Mouse (Mus musculus): ENCODE measurements at regions not wholly inside any gene's neighbourhood (a gene's known extent, or its start where the extent isn't known, plus 50 kb on each side); places are given as distances from the start of the nearest gene placed in this dataset.
A peak's percentile ranks its signal among the peaks of the same experiment; 100 is the strongest.

GRCm38 (mm10) chr14:112895561-112895960, 418.8 kb upstream of the Tpm3-rs7 start:
- no peaks in the 10 kb centered on the region for H3K36me3 ChIP-seq (ENCODE audit: control insufficient read depth, insufficient read depth)
- no peak overlapping the region for H3K9ac ChIP-seq (ENCODE audit: low read depth, low read length)
- no peaks in the 10 kb centered on the region for H3K9me3 ChIP-seq (ENCODE audit: control insufficient read depth)
- no peaks in the 10 kb centered on the region for H3K27me3 ChIP-seq (replicated peaks; ENCODE audit: control insufficient read depth, insufficient read depth, low read length)
- no peak overlapping the region for H3K4me3 ChIP-seq (ENCODE audit: low read depth, low read length)
- H3K27ac ChIP-seq (ENCODE audit: low read depth, low read length): no peak overlapping the region
- peak; percentile 55 for TF ChIP-seq CTCF (IDR thresholded peaks at IDR 0.05; ENCODE audit: low read depth)
- no peaks in the 10 kb centered on the region for H3K4me1 ChIP-seq (replicated peaks; ENCODE audit: control insufficient read depth, insufficient read depth, low read length)
- WGBS: 34% methylated on average over 2 of the region's 2 CpGs
- ATAC-seq: no peak
- H3K4me2 ChIP-seq (replicated peaks; ENCODE audit: low read depth): no peak overlapping the region

- Histone ChIP-seq H3K4me1 (replicated peaks; ENCODE audit: control insufficient read depth, insufficient read depth, low read length) (no peaks in the 10 kb centered on the region), H3K4me2 (replicated peaks; ENCODE audit: low read depth) (no peak overlapping the region), H3K27ac (ENCODE audit: low read depth, low read length) (no peak overlapping the region), H3K9me3 (ENCODE audit: control insufficient read depth) (no peaks in the 10 kb centered on the region), H3K27me3 (replicated peaks; ENCODE audit: control insufficient read depth, insufficient read depth, low read length) (no peaks in the 10 kb centered on the region), H3K4me3 (ENCODE audit: low read depth, low read length) (no peak overlapping the region), H3K36me3 (ENCODE audit: control insufficient read depth, insufficient read depth) (no peaks in the 10 kb centered on the region), H3K9ac (ENCODE audit: low read depth, low read length) (no peak overlapping the region)
- WGBS: 82% methylated on average over 1 of the region's 1 CpGs
- no peak for ATAC-seq
- no peak for TF ChIP-seq CTCF (IDR thresholded peaks at IDR 0.05; ENCODE audit: low read depth)
These were observed 413.2 kb upstream of the Tpm3-rs7 start for GRCm38 (mm10) chr14:112901171-112901570.

DNA sequence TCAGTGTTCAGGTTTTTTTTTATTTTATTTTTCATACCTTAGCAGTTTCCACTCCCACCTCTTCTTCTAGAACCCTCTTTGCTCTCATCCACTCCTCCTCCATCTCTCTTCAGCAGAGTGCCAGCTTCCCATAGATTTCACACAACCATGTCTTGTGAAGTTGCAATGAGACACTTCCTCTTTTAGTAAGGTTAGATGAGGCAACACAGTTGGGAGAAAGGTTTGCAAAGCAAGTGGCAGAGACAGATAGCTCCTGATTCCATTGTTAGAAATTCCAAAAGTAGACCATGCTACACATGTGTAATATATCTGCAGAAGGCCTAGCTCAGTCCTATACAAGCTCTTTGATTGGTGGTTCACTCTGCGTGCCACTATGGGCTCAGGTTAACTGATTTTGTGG, 397.3 kb upstream of the Tpm3-rs7 start:
- no peak overlapping the region for H3K9ac ChIP-seq (ENCODE audit: low read depth, low read length)
- H3K9me3 ChIP-seq (ENCODE audit: control insufficient read depth): no peaks in the 10 kb centered on the region
- no peaks in the 10 kb centered on the region for H3K4me1 ChIP-seq (replicated peaks; ENCODE audit: control insufficient read depth, insufficient read depth, low read length)
- H3K27ac ChIP-seq (ENCODE audit: low read depth, low read length): no peak overlapping the region
- no peak overlapping the region for H3K4me3 ChIP-seq (ENCODE audit: low read depth, low read length)
- no peak overlapping the region for H3K4me2 ChIP-seq (replicated peaks; ENCODE audit: low read depth)
- no peaks in the 10 kb centered on the region for H3K36me3 ChIP-seq (ENCODE audit: control insufficient read depth, insufficient read depth)
- WGBS: 98% methylated on average over 1 of the region's 1 CpGs
- H3K27me3 ChIP-seq (replicated peaks; ENCODE audit: control insufficient read depth, insufficient read depth, low read length): no peaks in the 10 kb centered on the region
- TF ChIP-seq CTCF (IDR thresholded peaks at IDR 0.05; ENCODE audit: low read depth): no peak
- ATAC-seq: no peak
